Mouse (Mus musculus) kidney, adult 9 months (tissue): ENCODE measurements around the gene Timm17b.

Source experiments
- DNase-seq: peaks from one replicate; pipeline ENCODE4 v3.0.0; 2022

Timm17b gene

GRCm38 (mm10) chrX:7922032-7922431 lies 22.9 kb downstream of the Timm17b start:
- DNase-seq, result no peak

GRCm38 (mm10) chrX:7926266-7926665 lies 27.1 kb downstream of the Timm17b start:
- no peak for DNase-seq

- DNase-seq, result no peak
Observed at GRCm38 (mm10) chrX:7927116-7927515, 28.0 kb downstream of the Timm17b start.

- no peak for DNase-seq
Observed at GRCm38 (mm10) chrX:7928270-7928790, 29.2 kb downstream of the Timm17b start, which contains the start of gene Eras. Gene Eras (minus strand): TSS chrX:7928607.

GRCm38 (mm10) chrX:7936874-7937273 lies 37.7 kb downstream of the Timm17b start:
- no peak for DNase-seq

GRCm38 (mm10) chrX:7937667-7938066 lies 38.5 kb downstream of the Timm17b start:
- no peak for DNase-seq

GRCm38 (mm10) chrX:7945618-7946017 lies 46.5 kb downstream of the Timm17b start:
- DNase-seq, result peak; percentile 50

- peak; percentile 26 for DNase-seq
Observed at GRCm38 (mm10) chrX:7947108-7947899, 48.1 kb downstream of the Timm17b start, which contains the start of gene Hdac6. Gene Hdac6 (minus strand): TSS chrX:7947889.

- peak; percentile 97 for DNase-seq
Observed at GRCm38 (mm10) chrX:7947900-7948492, 48.8 kb downstream of the Timm17b start.

GRCm38 (mm10) chrX:7950091-7950490 lies 50.9 kb downstream of the Timm17b start:
- no peak for DNase-seq
